Mouse (Mus musculus) thymus, adult 2 months (tissue): ENCODE data around the gene Mid1.

Source experiments
- CTCF ChIP-seq: fragments of 200-500 bp; IDR thresholded peaks from 2 replicates; pipeline ENCODE4 v1.5.1; 2012; ENCODE audit warnings: mild to moderate bottlenecking, control low read depth, low read length, moderate library complexity, borderline replicate concordance; ENCODE audit not compliant: control insufficient read depth, poor library complexity, insufficient read depth; ENCODE audit errors: extremely low read depth
- POLR2A ChIP-seq: fragments of 200-500 bp; IDR thresholded peaks from 2 replicates; pipeline ENCODE4 v1.6.1; 2012; ENCODE audit warnings: mild to moderate bottlenecking, low read length, control low read depth, moderate library complexity; ENCODE audit not compliant: control insufficient read depth, poor library complexity, insufficient read depth; ENCODE audit errors: extremely low read depth

DNA sequence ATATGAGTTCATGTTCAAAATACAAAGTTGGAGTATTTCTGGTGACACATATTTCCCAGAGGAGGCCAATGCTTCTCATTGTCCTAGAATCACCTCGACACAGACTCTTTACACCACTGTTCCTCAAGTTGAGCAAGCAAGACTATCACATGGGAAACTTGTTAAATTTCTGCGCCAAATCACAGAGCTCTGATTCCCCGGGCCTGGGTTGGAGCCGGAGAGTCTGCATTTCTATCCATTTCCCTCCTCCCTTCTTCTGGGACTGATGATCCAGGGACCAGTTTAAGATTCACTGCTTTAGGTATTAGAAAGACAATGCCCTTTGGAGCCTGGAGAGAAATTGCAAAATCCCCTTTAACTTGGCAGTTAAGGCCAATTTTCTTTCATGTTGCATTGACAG is 109.4 kb downstream of the Mid1 start:
- TF ChIP-seq CTCF = no peak
- no peak for TF ChIP-seq POLR2A
